Mouse (Mus musculus) embryonic facial prominence, embryonic 13.5 days (tissue): ENCODE measurements around the gene Olfr891. TPM values are rescaled to one million over a fixed set of nuclear protein-coding genes. Genes with fewer than 3 reads are reported as not detected.
"Not testable (repeated sequence)": the region's sequence is repeated elsewhere in the genome, so short reads cannot be mapped to it uniquely, and the experiment has no call there.

Source experiments
- ATAC-seq: fragments of 200-750 bp; cut with Nextera tagmentation; 2 replicates; pipeline ENCODE4 v1.8.0; 2017; ENCODE audit warnings: low read depth; ENCODE audit not compliant: insufficient number of reproducible peaks, insufficient read depth, low FRiP score, low TSS enrichment
- H3K27ac ChIP-seq: fragments of 300-500 bp; sonication (generic); 2 replicates; pipeline ENCODE4 v1.5.1; 2015; ENCODE audit warnings: moderate library complexity, mild to moderate bottlenecking, inconsistent platforms
- H3K27me3 ChIP-seq: fragments of 300-500 bp; sonication (generic); 2 replicates; pipeline ENCODE4 v1.6.1; 2015; ENCODE audit warnings: mild to moderate bottlenecking, inconsistent platforms
- H3K36me3 ChIP-seq: fragments of 300-500 bp; sonication (generic); 2 replicates; pipeline ENCODE4 v1.6.1; 2015; ENCODE audit warnings: mild to moderate bottlenecking, inconsistent platforms
- H3K4me1 ChIP-seq: fragments of 300-500 bp; sonication (generic); 2 replicates; pipeline ENCODE4 v1.6.1; 2015; ENCODE audit warnings: inconsistent platforms
- H3K4me2 ChIP-seq: fragments of 300-500 bp; sonication (generic); 2 replicates; pipeline ENCODE4 v1.6.1; 2015; ENCODE audit warnings: moderate library complexity, mild to moderate bottlenecking, inconsistent platforms
- H3K4me3 ChIP-seq: fragments of 300-500 bp; sonication (generic); 2 replicates; pipeline ENCODE4 v1.5.1; 2015; ENCODE audit warnings: mild to moderate bottlenecking, inconsistent platforms
- H3K9ac ChIP-seq: fragments of 300-500 bp; sonication (generic); 2 replicates; pipeline ENCODE4 v1.6.1; 2015; ENCODE audit warnings: mild to moderate bottlenecking, inconsistent platforms
- H3K9me3 ChIP-seq: fragments of 300-500 bp; sonication (generic); 2 replicates; pipeline ENCODE4 v1.6.1; 2016; ENCODE audit warnings: inconsistent platforms
- WGBS: fragments of 180-500 bp; shearing (Covaris S2); methylation state at CpG from one replicate; pipeline ENCODE4 v1.1.7; 2015; ENCODE audit warnings: mixed read lengths; 5-methylcytosine and 5-hydroxymethylcytosine counted together
- polyA plus RNA-seq: library from polyadenylated mRNA; unstranded; fragments of >200 nt; fragmentation: Nextera tagmentation; extraction: Ambion mirVana; gene quantifications from 2 replicates; pipeline ENCODE4 v1.2.1, GENCODE M21; 2015

Gene Olfr891
- polyA plus RNA-seq: not detected in 2 replicates

GRCm38 (mm10) chr9:38180721-38181120 lies at the start of gene Olfr891:
Gene Olfr891, minus strand, starts transcription at chr9:38180821.
- H3K27me3 ChIP-seq: no peaks in the 10 kb centered on the region

DNA sequence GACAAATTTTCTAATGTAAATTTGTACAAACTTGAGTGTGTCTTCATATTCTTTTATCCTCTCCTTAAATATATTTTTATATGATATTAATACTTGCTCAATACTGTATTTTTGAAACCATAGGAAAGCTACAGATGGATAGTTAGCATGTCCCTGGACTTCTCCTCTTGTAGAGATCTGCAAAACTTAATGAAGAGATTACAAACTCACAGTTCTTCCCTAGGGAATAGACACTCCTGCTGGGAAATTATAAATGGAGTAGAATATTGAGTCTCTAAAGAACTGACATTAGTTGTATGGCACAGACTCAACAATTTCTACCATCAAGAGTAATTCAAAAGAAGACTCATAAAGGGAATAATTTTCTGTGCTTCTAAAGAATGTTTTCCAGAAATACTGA lies 37.1 kb upstream of the Olfr891 start, which contains the start of gene Olfr894:
TSS of gene Olfr894 (plus strand) at position 301 of the 400 bp plus-strand sequence.
- no peak within 1 kb of the TSS for H3K9ac ChIP-seq
- no peak within 1 kb of the TSS for H3K4me3 ChIP-seq
- no peaks in the 10 kb centered on the region for H3K27me3 ChIP-seq
- H3K27ac ChIP-seq: no peak within 1 kb of the TSS
- no peak for ATAC-seq
- no peaks in the 10 kb centered on the region for H3K9me3 ChIP-seq
- H3K36me3 ChIP-seq: no peaks in the 10 kb centered on the region
- H3K4me2 ChIP-seq: no peak within 1 kb of the TSS
- no peaks in the 10 kb centered on the region for H3K4me1 ChIP-seq

More at GRCm38 (mm10) chr9:38180721-38181120, at the start of gene Olfr891:
- ATAC-seq: no peak
- H3K27ac ChIP-seq: no peak within 1 kb of the TSS
- H3K4me2 ChIP-seq: no peak within 1 kb of the TSS
- H3K36me3 ChIP-seq: no peaks in the 10 kb centered on the region
- no peak within 1 kb of the TSS for H3K9ac ChIP-seq
- 79% methylated on average over 1 of the region's 1 CpGs for WGBS
- H3K9me3 ChIP-seq: peaks cover 2% of the 10 kb centered on the region; the same call in 1 of the 2 replicates
- no peak within 1 kb of the TSS for H3K4me3 ChIP-seq
- H3K4me1 ChIP-seq: no peaks in the 10 kb centered on the region

- Histone ChIP-seq H3K4me2 (no peak within 1 kb of the TSS), H3K27me3 (no peaks in the 10 kb centered on the region), H3K4me1 (no peaks in the 10 kb centered on the region), H3K4me3 (no peak within 1 kb of the TSS), H3K27ac (no peak within 1 kb of the TSS), H3K9ac (no peak within 1 kb of the TSS), H3K9me3 (no peaks in the 10 kb centered on the region), H3K36me3 (no peaks in the 10 kb centered on the region)
- WGBS: 81% methylated on average over 3 of the region's 3 CpGs
- ATAC-seq: no peak
Measured at GRCm38 (mm10) chr9:38208065-38208464, 27.4 kb upstream of the Olfr891 start, which contains the start of gene Olfr893. Gene Olfr893, plus strand, starts transcription at chr9:38208365.

GRCm38 (mm10) chr9:38168341-38168740 lies 12.3 kb downstream of the Olfr891 start:
- ATAC-seq, H3K36me3 ChIP-seq, H3K9ac ChIP-seq: not testable (repeated sequence)

GRCm38 (mm10) chr9:38142217-38142616 lies 38.4 kb downstream of the Olfr891 start, which contains the start of gene Olfr890:
Gene Olfr890, plus strand, starts transcription at chr9:38142517.
- H3K4me3 ChIP-seq: no peak within 1 kb of the TSS
- no peaks in the 10 kb centered on the region for H3K4me1 ChIP-seq
- ATAC-seq: no peak
- no peaks in the 10 kb centered on the region for H3K36me3 ChIP-seq
- no peak within 1 kb of the TSS for H3K9ac ChIP-seq
- no peak within 1 kb of the TSS for H3K4me2 ChIP-seq
- H3K27me3 ChIP-seq: no peaks in the 10 kb centered on the region
- no peaks in the 10 kb centered on the region for H3K9me3 ChIP-seq
- no peak within 1 kb of the TSS for H3K27ac ChIP-seq

More at GRCm38 (mm10) chr9:38168341-38168740, 12.3 kb downstream of the Olfr891 start:
- 55% methylated on average over 2 of the region's 2 CpGs for WGBS
- not testable (repeated sequence) for H3K27ac ChIP-seq, H3K4me3 ChIP-seq, H3K4me2 ChIP-seq, H3K4me1 ChIP-seq, H3K9me3 ChIP-seq, H3K27me3 ChIP-seq

Other genes starting within 250 kb of the Olfr891 start
- not detected in 2 replicates for gene Olfr881, start 189.0 kb downstream of the Olfr891 start, polyA plus RNA-seq
- not detected in 2 replicates for gene Olfr883, start 155.0 kb downstream of the Olfr891 start, polyA plus RNA-seq
- gene Olfr884, start 134.3 kb downstream of the Olfr891 start, polyA plus RNA-seq: 0.18 TPM in 1 of 2 replicates, not detected in the other
- not detected in 2 replicates for gene Olfr885, start 119.5 kb downstream of the Olfr891 start, polyA plus RNA-seq
- not detected in 2 replicates for gene Olfr887, start 96.7 kb downstream of the Olfr891 start, polyA plus RNA-seq
- gene Olfr888, start 72.7 kb downstream of the Olfr891 start, polyA plus RNA-seq: not detected in 2 replicates
- 0.04 and 0.11 TPM in 2 replicates for gene Olfr889, start 65.6 kb downstream of the Olfr891 start, polyA plus RNA-seq
- gene Olfr890, start 38.3 kb downstream of the Olfr891 start, polyA plus RNA-seq: not detected in 2 replicates
- 0.14 TPM in 1 of 2 replicates, not detected in the other for gene Olfr893, start 27.5 kb upstream of the Olfr891 start, polyA plus RNA-seq
- gene Olfr894, start 37.2 kb upstream of the Olfr891 start, polyA plus RNA-seq: not detected in 2 replicates
- gene Olfr143, start 72.0 kb upstream of the Olfr891 start, polyA plus RNA-seq: not detected in 2 replicates
- not detected in 2 replicates for gene Olfr895, start 87.0 kb upstream of the Olfr891 start, polyA plus RNA-seq
- not detected in 2 replicates for gene Olfr896-ps1, start 110.3 kb upstream of the Olfr891 start, polyA plus RNA-seq
- gene Olfr25, start 148.2 kb upstream of the Olfr891 start, polyA plus RNA-seq: not detected in 2 replicates
- gene Olfr898, start 167.6 kb upstream of the Olfr891 start, polyA plus RNA-seq: not detected in 2 replicates
- gene Olfr250, start 186.1 kb upstream of the Olfr891 start, polyA plus RNA-seq: not detected in 2 replicates
- not detected in 2 replicates for gene Olfr251, start 196.3 kb upstream of the Olfr891 start, polyA plus RNA-seq
- not detected in 2 replicates for gene Olfr147, start 220.9 kb upstream of the Olfr891 start, polyA plus RNA-seq
- not detected in 2 replicates for gene Olfr901, start 248.6 kb upstream of the Olfr891 start, polyA plus RNA-seq